Mouse (Mus musculus) liver, postnatal 0 days (tissue): ENCODE data around the gene Gm13420. TPM values are rescaled to one million over a fixed set of nuclear protein-coding genes. Genes with fewer than 3 reads are reported as not detected.

ENCODE experiments used
- ATAC-seq: fragments of 200-750 bp; cut with Nextera tagmentation; 2 replicates; pipeline ENCODE4 v1.8.0; 2017; ENCODE audit warnings: mild to moderate bottlenecking, moderate library complexity
- DNase-seq: peaks from one replicate; pipeline ENCODE4 v3.0.0-alpha.2; 2016
- H3K27ac ChIP-seq: fragments of 300-500 bp; sonication (generic); 2 replicates; pipeline ENCODE4 v1.5.1; 2014; ENCODE audit warnings: antibody characterized with exemption, moderate library complexity, mild to moderate bottlenecking, low read depth
- H3K27me3 ChIP-seq: fragments of 300-500 bp; sonication (generic); 2 replicates; pipeline ENCODE4 v1.6.1; 2014; ENCODE audit warnings: low read length, control low read depth, mixed read lengths; ENCODE audit not compliant: insufficient read depth
- H3K36me3 ChIP-seq: fragments of 300-500 bp; sonication (generic); replicated peaks from 2 replicates; pipeline ENCODE4 v1.6.1; 2014; ENCODE audit warnings: mild to moderate bottlenecking, control low read depth, low read length, moderate library complexity, mixed read lengths; ENCODE audit not compliant: insufficient read depth
- H3K4me1 ChIP-seq: fragments of 300-500 bp; sonication (generic); 2 replicates; pipeline ENCODE4 v1.6.1; 2014; ENCODE audit warnings: antibody characterized with exemption, mild to moderate bottlenecking, control low read depth; ENCODE audit not compliant: insufficient read depth
- H3K4me2 ChIP-seq: fragments of 300-500 bp; sonication (generic); 2 replicates; pipeline ENCODE4 v1.6.1; 2014; ENCODE audit warnings: low read depth, mild to moderate bottlenecking, low read length, moderate library complexity, mixed read lengths
- H3K4me3 ChIP-seq: fragments of 300-500 bp; sonication (generic); 2 replicates; pipeline ENCODE4 v1.5.1; 2014; ENCODE audit warnings: low read depth, low read length
- H3K9ac ChIP-seq: fragments of 300-500 bp; sonication (generic); replicated peaks from 2 replicates; pipeline ENCODE4 v1.6.1; 2014; ENCODE audit warnings: mild to moderate bottlenecking, moderate library complexity
- H3K9me3 ChIP-seq: fragments of 300-500 bp; sonication (generic); 2 replicates; pipeline ENCODE4 v1.6.1; 2016; ENCODE audit warnings: mild to moderate bottlenecking, control low read depth, low read length, mixed read lengths
- CTCF ChIP-seq: sonication (generic); IDR thresholded peaks from 2 replicates; pipeline ENCODE4 v1.5.1; 2016; ENCODE audit warnings: antibody characterized with exemption, low read depth
- EP300 ChIP-seq: IDR thresholded peaks from 2 replicates; pipeline ENCODE4 v1.6.1; 2016; ENCODE audit warnings: antibody characterized with exemption, low read depth, mild to moderate bottlenecking
- WGBS: fragments of 180-500 bp; shearing (Covaris S2); extraction: QIAGEN DNeasy Blood & Tissue Kit; methylation state at CpG from one replicate; pipeline ENCODE4 v1.1.7; 2014; ENCODE audit not compliant: insufficient replicate concordance; 5-methylcytosine and 5-hydroxymethylcytosine counted together
- polyA plus RNA-seq: library from polyadenylated mRNA; unstranded; fragments of >200 nt; fragmentation: Nextera tagmentation; extraction: Ambion mirVana; gene quantifications from 2 replicates; pipeline ENCODE4 v1.2.1, GENCODE M21; 2015

Gene Gm13420
- polyA plus RNA-seq, 1 experiment from 2014 or later = 0.13 TPM

DNA sequence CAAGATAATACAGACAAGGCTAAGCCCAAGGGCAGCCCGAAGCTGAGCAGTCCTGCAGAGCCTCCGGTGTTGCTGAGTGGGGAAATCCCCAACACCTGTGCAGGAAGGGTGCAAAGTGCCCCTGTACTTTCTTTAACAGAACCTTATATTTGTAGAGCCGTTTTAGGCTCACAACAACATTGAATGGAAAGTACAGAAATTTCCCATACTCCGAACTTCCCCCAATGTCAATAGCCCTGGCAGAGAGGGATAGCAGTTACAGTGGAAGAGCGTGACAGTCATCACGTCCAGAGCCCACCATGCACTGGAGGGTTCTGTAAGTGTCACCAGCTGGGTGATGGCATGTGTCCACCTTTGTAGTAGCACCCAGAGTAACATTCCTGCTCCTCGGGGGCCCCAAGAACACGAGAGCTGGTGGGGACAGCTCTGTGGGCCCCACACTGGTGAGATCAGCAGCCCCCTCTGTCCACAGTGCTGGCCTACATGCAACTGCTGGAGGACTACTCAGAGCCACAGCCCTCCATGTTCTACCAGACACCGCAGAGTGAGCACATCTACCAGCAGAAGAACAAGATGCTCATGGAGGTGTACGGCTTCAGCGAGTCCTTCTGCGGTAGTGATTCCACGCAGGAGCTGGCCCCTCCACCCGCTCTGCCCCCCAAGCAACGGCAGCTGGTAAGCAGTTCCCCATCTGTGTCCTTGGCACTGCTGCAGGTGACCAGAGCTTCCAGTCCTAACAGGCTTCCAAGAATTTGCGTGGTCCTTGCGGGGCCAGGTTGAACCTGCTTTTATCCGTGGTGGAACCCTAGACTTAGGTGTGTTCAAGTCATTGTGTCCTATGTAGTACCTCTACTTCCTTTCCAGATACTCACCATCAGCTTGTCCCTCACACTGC lies 44.5 kb downstream of the Gm13420 start:
- 86% methylated on average over 18 of the region's 18 CpGs for WGBS

DNA sequence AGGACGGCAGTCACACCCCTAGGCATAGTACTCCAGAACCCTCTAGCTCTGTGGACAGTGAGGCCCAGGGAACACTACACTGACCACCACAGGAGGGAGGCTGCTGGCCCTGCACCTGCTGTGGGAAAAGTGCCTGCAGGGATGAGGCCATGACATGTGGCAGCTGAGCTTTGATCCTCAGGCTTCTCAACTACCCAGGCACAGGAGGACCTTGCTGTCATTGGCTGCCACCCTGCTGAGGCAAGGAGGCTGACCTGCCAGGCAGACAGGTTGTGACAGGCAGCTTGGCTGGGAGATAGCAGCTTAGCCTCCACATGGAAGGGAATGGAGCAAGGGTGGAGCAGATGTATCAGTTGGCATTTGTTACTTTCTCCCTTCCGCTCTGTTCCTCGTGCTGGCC lies 46.0 kb downstream of the Gm13420 start:
- peaks cover 55% of the 10 kb centered on the region for H3K36me3 ChIP-seq
- DNase-seq = no peak
- no peaks in the 10 kb centered on the region for H3K27me3 ChIP-seq
- no peak for TF ChIP-seq EP300
- no peak overlapping the region for H3K27ac ChIP-seq
- H3K9ac ChIP-seq = no peak overlapping the region
- H3K9me3 ChIP-seq = no peaks in the 10 kb centered on the region
- H3K4me3 ChIP-seq = no peak overlapping the region
- 84% methylated on average over 3 of the region's 3 CpGs for WGBS
- no peaks in the 10 kb centered on the region for H3K4me1 ChIP-seq
- no peak for ATAC-seq
- no peak overlapping the region for H3K4me2 ChIP-seq

More for the DNA sequence above, 44.5 kb downstream of the Gm13420 start:
- H3K4me1 ChIP-seq = no peaks in the 10 kb centered on the region
- DNase-seq (no peak), ATAC-seq (no peak)
- no peaks in the 10 kb centered on the region for H3K27me3 ChIP-seq
- TF ChIP-seq EP300 (no peak), CTCF (no peak)
- no peak overlapping the region for H3K4me3 ChIP-seq
- peaks cover 49% of the 10 kb centered on the region for H3K36me3 ChIP-seq
- H3K4me2 ChIP-seq = no peak overlapping the region
- H3K9ac ChIP-seq = no peak overlapping the region
- no peak overlapping the region for H3K27ac ChIP-seq
- H3K9me3 ChIP-seq = no peaks in the 10 kb centered on the region

DNA sequence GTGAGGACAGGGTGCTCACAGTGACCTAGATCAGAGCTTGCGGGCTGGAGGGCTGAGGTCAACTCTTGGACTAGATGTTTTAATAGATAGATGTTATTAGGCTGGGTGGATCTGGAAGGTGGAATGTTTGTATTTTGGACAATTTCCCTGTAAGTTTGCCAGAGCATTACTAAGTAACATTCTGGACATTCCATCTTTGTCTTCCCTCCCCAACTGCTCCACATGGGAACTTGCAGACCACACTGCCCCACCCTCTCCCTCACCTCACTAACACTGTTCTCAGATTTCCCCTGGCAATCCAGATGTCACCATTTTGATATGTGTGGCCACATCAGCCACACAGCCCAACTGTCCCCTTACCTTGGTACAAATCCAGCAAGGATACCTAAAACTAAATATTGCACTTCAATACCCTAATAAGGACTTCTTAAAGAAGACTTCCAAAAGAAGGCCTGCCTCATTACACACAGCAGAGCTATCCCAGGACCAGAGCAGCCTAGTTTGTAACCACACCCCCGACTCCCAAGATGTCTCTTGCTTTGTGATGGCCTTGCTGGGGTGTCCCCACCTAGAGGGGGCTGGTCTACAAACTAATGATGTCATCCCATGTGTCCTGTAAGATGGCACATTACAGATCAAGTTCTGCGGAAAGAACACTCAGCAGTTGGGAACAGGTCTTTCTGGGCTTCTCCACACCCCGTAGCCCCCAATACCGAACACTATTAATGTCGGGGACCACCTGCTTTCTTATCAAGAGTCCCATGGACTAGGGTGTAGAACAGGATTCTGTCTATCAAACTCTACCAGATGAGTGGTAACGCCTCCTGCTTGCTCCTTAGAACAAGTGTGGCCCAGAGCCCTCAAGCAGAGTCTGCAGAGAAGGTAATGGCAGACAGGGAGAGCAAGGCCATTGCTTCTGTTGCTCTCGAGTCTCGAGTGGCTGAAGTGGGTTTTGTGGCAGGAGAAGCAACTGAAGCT lies 48.1 kb downstream of the Gm13420 start:
- peaks cover 71% of the 10 kb centered on the region for H3K36me3 ChIP-seq
- ATAC-seq (peak; percentile 41; the same call in 1 of the 2 replicates), DNase-seq (no peak)
- TF ChIP-seq CTCF (no peak), EP300 (no peak)
- no peak overlapping the region for H3K27ac ChIP-seq
- no peaks in the 10 kb centered on the region for H3K27me3 ChIP-seq
- H3K4me1 ChIP-seq = no peaks in the 10 kb centered on the region
- no peak overlapping the region for H3K4me2 ChIP-seq
- WGBS = 72% methylated on average over 9 of the region's 9 CpGs
- H3K9ac ChIP-seq = no peak overlapping the region
- no peaks in the 10 kb centered on the region for H3K9me3 ChIP-seq
- H3K4me3 ChIP-seq = no peak overlapping the region

DNA sequence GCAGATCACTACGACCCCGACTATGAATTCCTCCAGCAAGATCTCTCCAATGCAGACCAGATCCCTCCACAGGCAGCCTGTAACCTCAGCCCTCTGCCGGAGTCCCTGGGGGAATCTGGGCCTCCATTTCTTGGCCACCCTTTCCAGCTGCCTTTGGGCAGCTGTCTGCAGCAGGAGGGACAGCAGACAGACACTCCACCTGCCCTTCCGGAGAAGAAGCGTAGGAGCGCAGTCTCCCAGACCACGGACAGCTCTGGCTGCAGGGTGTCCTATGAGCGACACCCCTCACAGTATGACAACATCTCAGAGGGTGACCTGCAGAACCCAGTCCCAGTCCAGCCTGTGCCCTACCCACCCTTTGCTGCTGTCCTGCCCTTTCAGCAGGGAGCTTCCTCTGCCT lies 49.3 kb downstream of the Gm13420 start:
- ATAC-seq (no peak), DNase-seq (no peak)
- Histone ChIP-seq H3K27me3 (no peaks in the 10 kb centered on the region), H3K4me1 (no peaks in the 10 kb centered on the region), H3K36me3 (peaks cover 73% of the 10 kb centered on the region), H3K4me2 (no peak overlapping the region), H3K9me3 (no peaks in the 10 kb centered on the region), H3K27ac (no peak overlapping the region), H3K4me3 (no peak overlapping the region), H3K9ac (no peak overlapping the region)
- WGBS = 91% methylated on average over 8 of the region's 8 CpGs
- TF ChIP-seq EP300 (no peak), CTCF (no peak)

DNA sequence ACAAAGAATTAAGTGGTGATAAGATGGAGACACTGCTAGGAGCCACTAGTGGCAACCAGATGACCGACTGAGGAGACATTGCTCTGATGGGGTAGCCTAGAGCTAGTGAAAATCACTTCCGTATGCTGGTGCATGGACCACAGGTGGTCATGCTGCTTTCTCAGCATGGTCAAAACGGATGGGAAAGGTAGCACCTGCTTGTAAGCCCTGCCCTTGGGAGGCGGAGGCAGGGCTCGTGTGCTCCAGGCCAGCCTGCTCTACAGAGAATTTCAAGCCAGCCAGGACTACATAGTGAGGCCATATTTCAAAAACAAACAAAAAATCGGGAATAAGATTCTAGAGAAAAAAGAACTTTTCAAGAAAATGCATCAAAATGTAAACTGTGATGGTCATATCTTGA lies 50.1 kb downstream of the Gm13420 start:
- no peaks in the 10 kb centered on the region for H3K9me3 ChIP-seq
- no peak for DNase-seq
- no peaks in the 10 kb centered on the region for H3K27me3 ChIP-seq
- no peaks in the 10 kb centered on the region for H3K4me1 ChIP-seq
- H3K9ac ChIP-seq = no peak overlapping the region
- no peak for ATAC-seq
- 83% methylated on average over 6 of the region's 6 CpGs for WGBS
- TF ChIP-seq EP300 = no peak
- TF ChIP-seq CTCF = no peak
- no peak overlapping the region for H3K4me2 ChIP-seq
- H3K27ac ChIP-seq = no peak overlapping the region
- H3K4me3 ChIP-seq = no peak overlapping the region
- peaks cover 69% of the 10 kb centered on the region for H3K36me3 ChIP-seq

DNA sequence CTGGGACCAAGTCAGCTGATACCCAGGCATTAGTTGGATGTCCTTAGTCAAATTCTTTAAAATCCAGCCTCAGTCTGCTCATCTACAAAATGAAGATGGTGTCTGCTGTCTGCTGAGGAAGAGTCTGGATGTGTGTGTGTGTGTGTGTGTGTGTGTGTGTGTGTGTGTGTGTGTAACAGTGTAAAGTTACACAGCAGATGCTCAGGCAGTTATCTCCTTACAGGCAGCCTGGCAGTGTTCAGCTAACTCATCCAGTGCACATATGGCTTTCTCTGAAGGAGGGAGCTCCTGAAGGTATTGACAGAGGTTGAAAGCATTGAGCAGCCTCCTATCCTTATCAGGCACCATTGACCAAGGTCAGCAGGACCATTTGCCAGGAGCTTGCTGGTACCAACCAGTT lies 50.6 kb downstream of the Gm13420 start:
- DNase-seq (no peak), ATAC-seq (no peak)
- no peaks in the 10 kb centered on the region for H3K9me3 ChIP-seq
- H3K27ac ChIP-seq = no peak overlapping the region
- no peaks in the 10 kb centered on the region for H3K4me1 ChIP-seq
- H3K27me3 ChIP-seq = no peaks in the 10 kb centered on the region
- TF ChIP-seq CTCF (no peak), EP300 (no peak)
- no peak overlapping the region for H3K4me2 ChIP-seq
- H3K36me3 ChIP-seq = peaks cover 69% of the 10 kb centered on the region
- H3K9ac ChIP-seq = no peak overlapping the region
- no peak overlapping the region for H3K4me3 ChIP-seq
